ENCODE assay signal across 12 mouse cellular contexts in the genomic region with DNA sequence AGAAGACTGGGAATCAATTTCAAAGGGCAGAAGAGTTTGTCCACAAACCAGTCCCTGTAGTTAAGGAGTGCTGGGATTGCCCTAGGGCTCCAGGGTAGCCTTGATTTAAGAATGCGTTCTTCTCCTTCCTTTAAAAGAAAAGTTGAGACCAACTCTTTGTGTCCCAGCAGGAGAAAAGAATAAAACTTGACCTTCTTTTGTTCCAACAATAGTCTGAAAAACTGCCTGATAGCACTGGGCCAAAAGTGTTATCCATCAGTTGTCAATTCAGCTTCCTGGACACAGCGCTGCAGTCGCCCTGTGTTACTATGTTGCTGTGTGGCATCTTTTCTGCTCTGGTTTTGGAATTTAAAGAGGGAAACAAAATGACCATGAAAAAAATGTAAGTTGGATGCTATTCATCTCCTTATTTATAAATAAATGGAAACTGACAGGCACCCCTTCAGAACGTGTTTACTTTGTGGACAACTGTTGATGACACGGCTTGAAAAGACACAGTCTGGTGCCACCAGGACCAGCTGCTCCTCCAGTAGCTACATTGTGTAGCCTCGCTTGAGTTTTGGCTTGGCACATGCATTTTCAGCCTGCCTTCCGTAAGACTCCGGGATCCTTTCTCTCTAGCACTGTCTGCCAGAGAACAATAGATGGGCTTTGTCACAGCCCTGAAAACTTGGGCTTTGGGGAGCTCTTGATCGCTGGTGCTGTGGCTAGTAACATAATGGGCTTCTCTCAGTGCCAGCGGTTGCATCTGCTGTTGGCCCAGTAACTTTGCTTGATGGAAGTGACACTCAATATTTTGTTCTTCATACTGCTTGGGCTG. TPM values are rescaled to one million over a fixed set of nuclear protein-coding genes. Genes with fewer than 3 reads are reported as not detected.
A peak's percentile ranks its signal among the peaks of the same experiment; 100 is the strongest.
DNase-seq lines count a peak whose midpoint lies in the region; ATAC-seq and TF ChIP-seq lines count a peak whose summit lies in the region.
"Had no signal": no experiment of that assay in that cellular context is flagged by ENCODE, and none has a peak within 500 bp of the region (broad histone marks: within the 10 kb centered on the region; RNA-seq: fewer than 3 reads in every experiment).

No protein-coding gene starts in this region.

- TF ChIP-seq POLR2A in testis, adult 2 months (IDR thresholded peaks at IDR 0.05; ENCODE audit: control insufficient read depth, low read depth, low read length): no peak

- H3K27ac ChIP-seq in forebrain, embryonic 13.5 days: no peak overlapping the region
- H3K27ac ChIP-seq in forebrain, embryonic 11.5 days (ENCODE audit: low read depth, low read length): no peak overlapping the region
- 0 out of 2 replicates have a peak overlapping the region, but pooled peaks have one; percentile 29 for H3K27ac ChIP-seq in testis, adult 2 months (ENCODE audit: control insufficient read depth, insufficient read depth, low read depth, low read length)

- no peak overlapping the region for H3K9ac ChIP-seq in forebrain, embryonic 13.5 days
- H3K9ac ChIP-seq in forebrain, embryonic 11.5 days (ENCODE audit: low read length): no peak overlapping the region

- no peaks in the 10 kb centered on the region for H3K4me1 ChIP-seq in forebrain, embryonic 13.5 days
- H3K4me1 ChIP-seq in forebrain, embryonic 11.5 days (replicated peaks; ENCODE audit: control insufficient read depth, insufficient read depth, low read length): no peaks in the 10 kb centered on the region
- H3K4me1 ChIP-seq in testis, adult 2 months (ENCODE audit: control insufficient read depth, insufficient read depth, low read length): no peaks in the 10 kb centered on the region

- no peaks in the 10 kb centered on the region for H3K27me3 ChIP-seq in forebrain, embryonic 13.5 days
- H3K27me3 ChIP-seq in forebrain, embryonic 11.5 days (ENCODE audit: control insufficient read depth, insufficient read depth, low read length): no peaks in the 10 kb centered on the region
- no peaks in the 10 kb centered on the region for H3K27me3 ChIP-seq in testis, adult 2 months (ENCODE audit: control insufficient read depth, insufficient read depth, low read length)

- DNase-seq in forebrain, embryonic 11.5 days (ENCODE audit: low spot score): no peak
- no peak for DNase-seq in testis, postnatal 14 days (ENCODE audit: low spot score)
- DNase-seq in lung, postnatal 4 days: peak; percentile 43 to 77
- no peak for DNase-seq in spleen, postnatal 10 days (ENCODE audit: low spot score in 2 of 2)
- no peak for DNase-seq in adrenal gland, adult 8-10 months
- DNase-seq: kidney, postnatal 4 days had no signal

- ATAC-seq in forebrain, embryonic 13.5 days: peak; percentile 69; the same call in 1 of the 2 replicates
- no peak for ATAC-seq in forebrain, embryonic 11.5 days (replicated peaks; ENCODE audit: low FRiP score)
- no peak for ATAC-seq in inflammation-experienced regulatory T-cells, adult 6 months

- WGBS in forebrain, embryonic 13.5 days: 50% methylated on average over 10 of the region's 10 CpGs
- 72% methylated on average over 10 of the region's 10 CpGs for WGBS in forebrain, embryonic 11.5 days

- no peaks in the 10 kb centered on the region for H3K9me3 ChIP-seq in forebrain, embryonic 13.5 days (replicated peaks)
- no peaks in the 10 kb centered on the region for H3K9me3 ChIP-seq in forebrain, embryonic 11.5 days (ENCODE audit: control insufficient read depth, low read length)

- TF ChIP-seq CTCF in testis, adult 2 months (IDR thresholded peaks at IDR 0.05; ENCODE audit: control insufficient read depth, insufficient read depth, insufficient replicate concordance, low read depth, low read length): no peak

- no peak overlapping the region for H3K4me2 ChIP-seq in forebrain, embryonic 13.5 days
- H3K4me2 ChIP-seq in forebrain, embryonic 11.5 days (ENCODE audit: low read depth, low read length, severe bottlenecking): no peak overlapping the region

- H3K36me3 ChIP-seq in forebrain, embryonic 13.5 days (ENCODE audit: poor library complexity, severe bottlenecking): no peaks in the 10 kb centered on the region
- H3K36me3 ChIP-seq in forebrain, embryonic 11.5 days (ENCODE audit: control insufficient read depth, insufficient read depth, low read length): no peaks in the 10 kb centered on the region
- no peaks in the 10 kb centered on the region for H3K36me3 ChIP-seq in testis, adult 2 months (ENCODE audit: control insufficient read depth, insufficient read depth, low read length)

- H3K4me3 ChIP-seq in forebrain, embryonic 13.5 days: no peak overlapping the region
- no peak overlapping the region for H3K4me3 ChIP-seq in forebrain, embryonic 11.5 days (ENCODE audit: low read depth, low read length)
- H3K4me3 ChIP-seq in testis, adult 2 months (ENCODE audit: control insufficient read depth, low read depth, low read length): no peak overlapping the region

RNA-seq across cellular contexts. Expression of a gene that starts 54.0 kb away (rescaled TPM):
- polyA plus RNA-seq in forebrain, embryonic 13.5 days (2015; fragmentation: Nextera tagmentation; extraction: Ambion mirVana): not detected in 2 replicates
- not detected in 2 replicates for polyA plus RNA-seq in forebrain, embryonic 11.5 days (2014; fragmentation: Nextera tagmentation; extraction: Ambion mirVana)
- not detected in 2 replicates for polyA plus RNA-seq in testis, adult 2 months (2012; rRNA removed)
- not detected for total RNA-seq in adrenal gland, adult 8-10 months (2022)
- polyA plus RNA-seq in inflammation-experienced regulatory T-cells, adult 6 months (2017; shearing (Covaris generic)): 1 to 10 TPM in 1 of 3 experiments, not detected in 2; 1.9 TPM
- polyA plus RNA-seq: cortical plate, adult 2 months; heart, embryonic 14.5 days; liver, embryonic 16.5 days had no signal

Comparison
In these comparisons a context has a peak if more than half of its experiments do, and no peak if none do; other contexts are left out.
1. DNase-seq: peak in lung, postnatal 4 days (2 of 2); none in forebrain, embryonic 11.5 days (single experiment), testis, postnatal 14 days (single experiment), spleen, postnatal 10 days (0 of 2) and adrenal gland, adult 8-10 months (single experiment).